Mouse (Mus musculus) left cerebral cortex, adult 2 months (tissue): Measurements from ENCODE around the gene Mark3. TPM values are rescaled to one million over a fixed set of nuclear protein-coding genes. Genes with fewer than 3 reads are reported as not detected.

Experiments used
- DNase-seq, 2 experiments: peaks; one replicate each; pipeline ENCODE4 v3.0.0; 2021 to 2022; ENCODE audit warnings: low spot score in 2 of 2, mixed read lengths in 1 of 2; ENCODE audit errors: extremely low spot score in 1 of 2
- H3K27ac ChIP-seq: fragments of 200-600 bp; 2 replicates; pipeline ENCODE4 v1.8.1; 2022
- H3K4me3 ChIP-seq: fragments of 200-600 bp; 2 replicates; pipeline ENCODE4 v1.8.1; 2022
- CTCF ChIP-seq: fragments of 200-600 bp; IDR thresholded peaks from 2 replicates; pipeline ENCODE4 v1.8.1; 2022; ENCODE audit warnings: antibody characterized with exemption, mild to moderate bottlenecking, moderate library complexity
- intact Hi-C: fragments of 180-260 bp; cut with DNase I; formaldehyde crosslinking; loops from one replicate; pipeline ENCODE4 v1.15.1; 2025
- total RNA-seq, 2 experiments: library from RNA; stranded (reverse); gene quantifications; 2 replicates each; pipeline ENCODE4 v1.2.3; 2021

Gene Mark3
- total RNA-seq, 2 experiments from 2014 or later, result 102 TPM

- intact Hi-C loops, result no loop called here
- no peak overlapping the region for H3K4me3 ChIP-seq
- no peak overlapping the region for H3K27ac ChIP-seq
- TF ChIP-seq CTCF, result no peak
- no peak for DNase-seq
Observed at GRCm38 (mm10) chr12:111593775-111594174, 19.5 kb downstream of the Mark3 start.

GRCm38 (mm10) chr12:111597310-111597709 is 23.0 kb downstream of the Mark3 start:
- no peak; the same call in 1 of the 2 replicates for TF ChIP-seq CTCF
- Histone ChIP-seq H3K4me3 (no peak overlapping the region), H3K27ac (no peak overlapping the region)
- DNase-seq, result no peak
- intact Hi-C loops, result no loop called here

- no peak for DNase-seq
- intact Hi-C loops, result no loop called here
- no peak overlapping the region for H3K4me3 ChIP-seq
- TF ChIP-seq CTCF, result no peak
- H3K27ac ChIP-seq, result no peak overlapping the region
Observed at GRCm38 (mm10) chr12:111598902-111599301, 24.6 kb downstream of the Mark3 start.

- intact Hi-C loops, result no loop called here
- H3K4me3 ChIP-seq, result no peak overlapping the region
- TF ChIP-seq CTCF, result no peak
- no peak overlapping the region; the same call in 1 of the 2 replicates for H3K27ac ChIP-seq
- no peak for DNase-seq
Observed at GRCm38 (mm10) chr12:111599640-111600039, 25.3 kb downstream of the Mark3 start.

GRCm38 (mm10) chr12:111603871-111604270 is 29.5 kb downstream of the Mark3 start:
- intact Hi-C loops, result no loop called here
- no peak for DNase-seq
- Histone ChIP-seq H3K4me3 (no peak overlapping the region), H3K27ac (no peak overlapping the region)
- TF ChIP-seq CTCF, result no peak

- DNase-seq, result no peak
- H3K4me3 ChIP-seq, result no peak overlapping the region
- intact Hi-C loops, result no loop called here
- H3K27ac ChIP-seq, result no peak overlapping the region
- TF ChIP-seq CTCF, result no peak
Observed at GRCm38 (mm10) chr12:111605619-111606018, 31.3 kb downstream of the Mark3 start.

- no peak overlapping the region for H3K4me3 ChIP-seq
- no peak for DNase-seq
- no peak for TF ChIP-seq CTCF
- intact Hi-C loops, result no loop called here
- no peak overlapping the region for H3K27ac ChIP-seq
Observed at GRCm38 (mm10) chr12:111608015-111608414, 33.7 kb downstream of the Mark3 start.

GRCm38 (mm10) chr12:111614475-111615141 is 40.3 kb downstream of the Mark3 start:
- no peak overlapping the region for H3K27ac ChIP-seq
- intact Hi-C loops, result no loop called here
- TF ChIP-seq CTCF, result no peak
- no peak overlapping the region for H3K4me3 ChIP-seq
- no peak for DNase-seq

GRCm38 (mm10) chr12:111618266-111618665 is 43.9 kb downstream of the Mark3 start:
- no peak for DNase-seq
- no peak for TF ChIP-seq CTCF
- no peak overlapping the region for H3K4me3 ChIP-seq
- intact Hi-C loops, result no loop called here
- no peak overlapping the region for H3K27ac ChIP-seq

- peak; percentile 81 for TF ChIP-seq CTCF
- H3K27ac ChIP-seq, result no peak overlapping the region
- no peak overlapping the region for H3K4me3 ChIP-seq
- intact Hi-C loops, result loop anchor here (5.0 kb wide), 2 partner anchors 76 to 221 kb away; partner anchors contain the start of gene Mark3
- DNase-seq, result peak; percentile 66 to 72
Observed at GRCm38 (mm10) chr12:111648061-111648645, 73.8 kb downstream of the Mark3 start.

GRCm38 (mm10) chr12:111652953-111653352 is 78.6 kb downstream of the Mark3 start:
- no peak overlapping the region for H3K4me3 ChIP-seq
- peak overlapping the region; percentile 85 for H3K27ac ChIP-seq
- no peak for DNase-seq
- intact Hi-C loops, result loop anchor here (1.0 kb wide), 2 partner anchors 43 to 79 kb away; no protein-coding TSS in a partner anchor
- TF ChIP-seq CTCF, result no peak

GRCm38 (mm10) chr12:111653434-111653833 is 79.1 kb downstream of the Mark3 start:
- intact Hi-C loops, result loop anchor here (1.0 kb wide), 2 partner anchors 43 to 79 kb away; no protein-coding TSS in a partner anchor
- peak; percentile 94 for TF ChIP-seq CTCF
- DNase-seq, result peak; percentile 76 to 81
- Histone ChIP-seq H3K27ac (peak overlapping the region; percentile 85), H3K4me3 (no peak overlapping the region)
